Mouse (Mus musculus) left cerebral cortex, postnatal 36 days (tissue): ENCODE data around the gene 4930402F06Rik. TPM values are rescaled to one million over a fixed set of nuclear protein-coding genes. Genes with fewer than 3 reads are reported as not detected.
A peak's percentile ranks its signal among the peaks of the same experiment; 100 is the strongest.

ENCODE experiments used
- DNase-seq, 2 experiments: peaks; one replicate each; pipeline ENCODE4 v3.0.0; 2021 to 2022; ENCODE audit warnings: low spot score in 2 of 2, mixed read lengths in 1 of 2
- intact Hi-C: fragments of 180-260 bp; cut with DNase I; formaldehyde crosslinking; loops from one replicate; pipeline ENCODE4 v1.15.1; 2025
- total RNA-seq, 2 experiments: library from RNA; stranded (reverse); gene quantifications; 2 replicates each; pipeline ENCODE4 v1.2.3; 2021

The 4930402F06Rik gene
- total RNA-seq, 2 experiments from 2014 or later = not detected

DNA sequence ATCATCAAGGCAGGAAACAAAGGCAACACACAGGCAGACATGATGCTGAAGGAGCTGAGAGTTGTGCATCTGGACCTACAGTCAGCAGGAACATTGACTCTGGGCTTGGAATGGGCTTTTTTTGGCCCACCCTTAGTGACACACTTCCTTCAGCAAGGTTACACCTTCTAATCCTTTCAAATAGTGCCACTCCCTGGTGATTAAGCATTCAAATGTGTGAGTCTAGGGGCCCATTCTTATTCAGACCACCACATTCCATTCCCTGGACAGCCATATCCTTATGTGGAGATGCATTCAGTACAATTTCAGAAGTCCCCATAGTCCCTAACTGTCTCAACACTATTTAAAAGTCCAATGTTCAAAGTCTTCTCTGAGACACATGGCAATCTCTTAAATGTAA lies 26.3 kb downstream of the 4930402F06Rik start:
- DNase-seq = no peak
- intact Hi-C loops = no loop called here

DNA sequence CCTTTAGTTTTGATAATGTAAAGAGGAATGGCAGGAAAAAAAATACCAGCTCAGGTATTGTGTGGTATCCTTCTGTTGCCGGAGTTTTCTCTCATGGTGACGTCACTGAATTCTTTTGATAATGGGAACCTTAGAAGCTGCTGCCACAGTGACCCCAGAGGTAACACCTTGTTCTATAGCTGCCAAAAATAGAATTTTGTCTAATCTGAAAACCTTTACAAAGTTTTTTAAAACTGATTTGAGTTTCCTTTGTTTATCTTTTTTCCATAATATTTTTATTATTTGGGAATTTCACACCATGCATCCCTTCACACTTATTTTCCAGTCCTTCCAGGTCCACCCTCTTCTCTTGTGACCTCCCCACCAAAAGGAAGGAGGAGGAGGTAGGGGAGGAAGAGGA lies 29.3 kb downstream of the 4930402F06Rik start, which contains the start of gene 4930568D16Rik:
TSS of gene 4930568D16Rik (minus strand) at position 101 of the 400 bp plus-strand sequence.
- DNase-seq = no peak
- intact Hi-C loops = no loop called here

DNA sequence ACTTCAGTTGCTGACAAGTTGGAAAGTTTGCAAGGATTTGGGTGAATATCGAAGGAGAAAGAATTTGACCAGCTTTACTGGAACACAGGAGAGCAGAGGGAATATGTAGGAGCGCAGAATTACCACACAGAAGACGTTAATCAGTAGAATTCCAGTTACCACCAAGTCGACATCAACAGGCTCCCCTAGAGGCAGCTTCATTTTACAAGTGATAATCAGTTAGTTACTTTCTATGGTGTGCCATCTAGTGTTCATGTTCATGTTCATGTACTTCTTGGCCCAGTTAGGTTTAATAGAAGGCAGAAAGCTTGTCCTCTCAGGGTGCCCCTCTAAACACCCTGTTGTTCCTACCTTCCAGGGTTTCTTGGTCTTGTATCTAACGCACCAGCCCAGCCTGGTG lies 47.8 kb downstream of the 4930402F06Rik start:
- no peak for DNase-seq
- intact Hi-C loops = loop anchor here (2.0 kb wide), 1 partner anchor 48 kb away; no protein-coding TSS in a partner anchor

DNA sequence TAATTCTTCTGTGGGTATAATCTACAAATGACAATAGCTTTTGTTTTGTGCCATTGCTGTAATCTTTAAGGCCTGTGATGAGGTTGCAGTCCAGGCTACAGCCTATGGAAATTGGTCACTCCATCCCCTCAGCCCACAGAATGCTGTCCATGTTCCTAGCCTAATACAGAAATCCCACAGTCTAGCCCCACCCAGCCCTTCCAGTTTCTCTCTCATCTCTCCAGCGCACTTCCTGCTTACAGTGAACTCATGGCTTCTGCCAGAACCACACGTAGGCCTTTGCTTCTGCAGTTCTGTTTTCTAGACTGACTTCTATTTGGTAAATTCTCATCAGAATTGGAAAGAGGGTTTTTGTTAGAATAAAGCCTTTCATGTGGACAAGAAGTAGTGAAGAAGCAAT lies 51.0 kb downstream of the 4930402F06Rik start:
- intact Hi-C loops = no loop called here
- no peak for DNase-seq

DNA sequence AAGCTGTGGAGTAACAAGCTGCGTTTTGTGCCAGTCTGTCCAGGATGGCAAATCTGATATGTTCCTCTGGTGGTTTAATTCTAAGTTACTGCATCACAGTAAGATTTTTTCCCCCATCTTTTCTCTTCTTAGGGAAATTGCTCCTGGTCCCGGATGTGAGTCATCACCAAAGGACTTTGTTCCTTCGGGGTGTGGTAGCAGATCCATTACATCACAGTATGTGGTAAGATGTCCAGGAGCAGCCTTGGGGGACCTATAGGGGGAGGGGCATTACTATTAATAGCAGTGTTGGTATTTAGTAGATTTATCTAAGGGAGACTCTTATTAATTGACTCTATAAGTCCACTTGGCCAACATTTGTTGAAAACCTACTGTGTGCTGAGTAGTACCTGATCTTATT lies 54.4 kb downstream of the 4930402F06Rik start:
- intact Hi-C loops = no loop called here
- no peak for DNase-seq

DNA sequence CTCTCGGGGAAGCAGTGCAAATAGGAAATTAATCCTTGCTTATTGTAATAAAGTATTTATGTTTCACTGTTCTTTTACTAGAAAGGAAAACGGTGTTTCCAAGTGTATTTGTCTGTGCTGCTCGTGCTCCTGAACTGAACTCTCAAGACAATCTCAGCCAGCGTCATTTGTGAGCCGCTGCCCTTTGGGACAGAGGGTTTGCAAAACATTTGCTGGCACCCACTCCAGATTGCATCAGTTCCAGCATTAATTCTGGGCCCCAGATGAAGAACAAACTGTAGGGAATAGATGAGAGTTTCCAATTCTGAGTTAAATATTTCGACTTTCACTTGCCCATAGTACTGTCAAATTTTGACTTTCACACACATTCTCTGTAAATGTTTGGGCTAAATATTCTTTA lies 58.3 kb downstream of the 4930402F06Rik start:
- intact Hi-C loops = no loop called here
- no peak for DNase-seq

DNA sequence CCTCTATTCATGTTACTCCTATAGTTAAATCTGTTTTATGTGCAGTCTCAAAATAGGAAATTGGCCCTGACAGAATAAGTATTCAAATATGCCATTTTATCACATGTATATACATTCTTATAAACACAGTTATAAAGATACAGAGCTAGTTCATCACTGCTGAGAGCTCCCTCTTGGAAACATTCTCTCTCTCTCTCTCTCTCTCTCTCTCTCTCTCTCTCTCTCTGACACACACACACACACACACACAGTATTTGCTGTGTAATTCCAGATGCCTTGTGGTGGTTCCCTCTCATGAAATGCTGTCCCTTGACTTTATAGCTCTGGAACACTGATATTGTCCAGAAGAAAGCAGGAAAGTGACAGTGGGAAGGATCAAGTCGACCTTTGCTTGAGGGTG lies 58.9 kb downstream of the 4930402F06Rik start:
- intact Hi-C loops = no loop called here
- DNase-seq = no peak

DNA sequence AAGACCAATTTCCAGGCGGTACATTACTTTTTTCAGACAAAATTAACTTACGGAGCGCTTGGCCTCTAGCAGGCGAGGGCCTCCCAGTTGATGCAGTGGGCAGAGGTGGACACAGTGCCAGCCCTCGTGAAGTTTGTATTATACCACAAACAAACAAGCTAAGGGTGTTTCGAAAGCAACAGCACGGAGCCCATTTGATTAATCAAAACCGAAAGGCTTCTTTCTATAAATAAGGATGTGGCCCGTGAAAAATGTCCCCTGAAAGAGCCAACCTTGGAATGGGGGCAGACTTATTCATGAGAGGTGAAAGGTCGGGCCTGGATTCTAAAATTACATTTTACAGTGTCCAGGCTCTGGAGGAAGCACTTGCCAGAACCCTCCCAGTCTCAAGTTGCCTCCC lies 59.6 kb downstream of the 4930402F06Rik start:
- DNase-seq = no peak
- intact Hi-C loops = no loop called here

DNA sequence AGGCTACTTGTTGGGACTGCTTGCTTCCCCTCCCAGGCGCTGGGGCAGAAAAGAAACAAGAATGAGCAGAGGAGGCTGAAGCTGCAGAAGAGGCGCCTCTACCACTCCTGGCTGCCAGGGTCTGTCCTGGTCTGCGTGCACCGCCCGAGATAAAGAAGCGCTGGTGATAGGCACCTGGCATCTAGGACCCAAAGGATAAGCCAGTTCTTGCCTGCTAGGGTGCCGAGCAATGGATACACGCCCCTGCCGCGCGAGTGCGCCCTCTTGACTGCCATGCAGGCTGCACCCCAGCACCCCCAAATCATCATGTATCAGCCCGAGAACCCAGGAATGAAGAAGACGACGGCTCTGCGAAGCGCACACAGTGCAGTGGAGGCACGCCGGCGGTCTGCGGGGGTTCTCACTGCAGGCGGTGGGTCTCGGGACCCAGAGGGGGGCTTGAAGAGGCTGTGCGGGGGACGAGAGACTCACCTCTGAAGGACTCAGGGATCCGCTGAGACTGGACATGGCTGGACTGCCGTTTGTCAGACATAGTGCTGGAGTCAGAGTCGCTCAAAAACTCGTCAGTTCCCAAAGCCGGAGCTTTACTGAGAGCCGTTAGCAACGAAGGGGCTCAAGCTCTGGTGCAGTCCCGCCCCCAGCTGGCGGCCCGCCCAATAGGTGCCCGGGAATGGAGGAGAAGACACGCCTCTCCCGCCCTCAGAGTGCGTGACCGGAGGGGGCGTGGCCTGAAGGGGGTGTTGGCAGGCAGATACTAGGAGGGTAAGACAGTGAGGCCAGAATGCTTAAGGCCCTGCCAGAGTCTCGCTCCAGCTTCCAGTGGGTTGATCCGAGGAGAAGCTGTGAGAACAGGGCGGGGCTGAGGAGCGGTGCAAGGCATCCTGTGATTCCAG lies 60.3 kb downstream of the 4930402F06Rik start, which contains the start of gene Stom:
TSS of gene Stom (minus strand) at position 589 of the 893 bp plus-strand sequence.
- DNase-seq = peak; percentile 90 to 95
- intact Hi-C loops = no loop called here

DNA sequence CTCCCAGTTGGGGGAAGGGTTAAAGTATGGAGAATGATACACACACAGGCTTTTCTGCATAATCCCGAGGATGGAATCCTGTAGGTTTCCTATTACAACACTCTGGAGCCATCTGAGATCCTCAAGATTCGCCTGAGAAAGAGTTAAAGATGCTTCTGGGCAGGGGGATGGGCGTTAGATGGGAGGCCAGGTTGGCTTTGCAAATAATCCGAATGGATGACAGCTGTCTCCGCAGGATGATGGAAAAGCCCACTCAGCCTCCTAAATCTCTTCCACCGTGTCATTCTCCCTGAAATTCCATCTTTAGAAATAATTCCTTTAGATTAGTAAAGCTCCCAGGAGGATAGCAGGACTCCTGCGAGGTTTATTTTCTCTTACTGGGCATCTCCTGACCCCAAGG lies 61.4 kb downstream of the 4930402F06Rik start:
- no peak for DNase-seq
- intact Hi-C loops = no loop called here

DNA sequence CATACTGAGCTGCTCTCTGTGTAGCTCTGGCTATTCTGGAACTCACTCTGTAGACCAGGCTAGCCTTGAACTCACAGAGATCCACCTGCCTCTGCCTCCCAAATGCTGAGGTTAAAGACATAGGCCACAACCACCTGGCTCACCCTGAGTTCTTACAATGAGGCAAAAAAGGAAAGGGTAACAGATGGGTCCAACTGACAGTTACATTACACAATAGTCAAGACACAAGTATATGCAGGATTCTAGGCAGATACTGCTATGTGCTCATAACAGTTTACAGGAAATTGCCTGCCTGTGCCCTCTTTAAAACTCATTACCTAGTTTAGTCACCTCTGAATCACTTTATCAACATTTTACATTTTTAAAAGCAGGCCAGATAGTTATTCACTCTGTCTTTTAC lies 63.3 kb downstream of the 4930402F06Rik start:
- DNase-seq = no peak
- intact Hi-C loops = no loop called here

DNA sequence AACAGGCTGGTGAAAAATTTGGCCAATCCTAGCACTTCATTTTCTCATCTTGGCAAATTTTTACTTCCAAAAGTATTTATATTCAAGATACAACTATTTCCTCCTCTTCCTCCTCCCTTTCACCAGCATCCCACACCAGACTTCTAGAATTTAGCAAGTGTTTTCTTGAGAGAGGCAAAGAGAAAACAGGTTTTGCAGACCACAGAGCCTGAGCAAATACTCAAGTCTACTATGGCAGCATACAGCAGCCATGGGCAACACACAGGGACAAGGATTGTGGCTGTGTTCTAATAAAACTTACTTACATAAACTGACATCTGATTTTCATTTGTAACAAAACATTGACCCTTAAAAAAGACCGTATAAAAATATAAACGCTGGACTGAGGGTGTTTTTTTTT lies 65.8 kb downstream of the 4930402F06Rik start:
- no peak for DNase-seq
- intact Hi-C loops = no loop called here

DNA sequence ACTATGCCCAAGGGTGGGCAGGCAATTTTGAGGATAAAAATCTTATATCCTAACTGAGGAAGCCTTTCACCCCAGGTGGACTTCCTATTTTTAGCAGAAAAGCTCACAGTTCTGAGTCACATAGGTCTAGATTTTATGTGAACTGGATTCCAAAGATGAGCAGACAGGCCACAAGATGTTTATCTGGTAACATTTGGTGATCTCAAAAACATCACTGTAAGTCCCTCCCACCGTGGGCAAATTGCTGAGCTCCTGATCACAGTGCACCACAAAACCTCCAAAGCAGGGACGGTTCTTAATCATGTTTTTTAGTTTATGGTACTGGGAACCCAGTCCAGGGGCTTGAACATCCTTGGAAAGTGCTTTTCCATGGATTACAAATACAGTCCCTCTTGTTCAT lies 67.9 kb downstream of the 4930402F06Rik start:
- DNase-seq = no peak
- intact Hi-C loops = no loop called here

DNA sequence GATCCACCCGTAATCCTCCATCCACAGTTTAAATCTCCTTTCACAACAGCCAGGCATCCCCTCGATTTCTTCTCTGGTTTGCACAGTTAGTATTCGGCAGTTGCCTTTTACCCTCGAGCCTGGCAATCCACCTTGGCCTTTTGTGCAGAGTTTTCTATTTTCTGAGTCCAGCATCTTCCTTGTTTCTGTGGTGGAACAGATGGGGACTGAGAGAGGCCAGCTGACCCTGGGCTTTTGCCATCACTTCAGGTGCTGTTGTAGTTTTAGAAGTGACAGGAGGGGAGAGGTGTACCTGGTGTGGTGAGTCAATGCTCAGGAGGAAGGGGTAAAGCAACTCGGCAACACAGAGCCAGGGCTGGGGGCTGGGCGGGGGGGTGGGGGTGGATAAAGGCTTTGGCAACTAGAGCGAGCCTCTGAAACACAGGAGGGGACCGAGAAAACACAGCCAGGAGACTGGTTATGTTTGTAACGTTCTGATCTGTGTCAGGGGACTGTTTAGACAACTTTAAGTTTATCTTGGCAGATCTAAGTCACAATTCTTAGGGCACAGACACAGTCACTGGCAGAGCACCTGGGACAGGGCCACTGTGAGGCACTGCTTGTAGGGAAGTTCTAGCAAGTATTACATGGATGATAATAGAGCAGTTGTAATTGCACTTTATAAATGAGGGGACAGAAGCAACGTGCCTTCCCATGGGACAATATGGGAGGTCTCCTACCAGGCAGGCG lies 68.7 kb downstream of the 4930402F06Rik start:
- intact Hi-C loops = no loop called here
- DNase-seq = no peak

DNA sequence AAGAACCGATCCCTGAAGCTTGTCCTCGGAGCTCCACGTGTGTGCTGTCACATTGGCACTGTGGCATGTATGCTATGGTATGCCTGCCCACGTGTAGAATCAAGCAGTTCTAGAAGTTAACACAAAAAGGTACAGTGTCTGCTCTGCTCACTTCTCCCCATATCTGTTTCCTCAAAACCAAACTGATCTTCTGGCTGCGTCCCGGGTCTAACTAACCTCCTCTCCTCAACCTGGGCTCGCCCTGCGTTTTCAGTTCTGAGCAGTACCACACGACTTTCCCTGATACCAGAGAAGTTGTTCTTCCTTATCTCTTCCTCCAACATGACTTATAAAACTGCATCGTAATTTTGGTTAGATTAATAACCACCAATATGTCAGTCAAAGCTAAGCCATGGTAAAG lies 69.4 kb downstream of the 4930402F06Rik start:
- intact Hi-C loops = no loop called here
- no peak for DNase-seq

DNA sequence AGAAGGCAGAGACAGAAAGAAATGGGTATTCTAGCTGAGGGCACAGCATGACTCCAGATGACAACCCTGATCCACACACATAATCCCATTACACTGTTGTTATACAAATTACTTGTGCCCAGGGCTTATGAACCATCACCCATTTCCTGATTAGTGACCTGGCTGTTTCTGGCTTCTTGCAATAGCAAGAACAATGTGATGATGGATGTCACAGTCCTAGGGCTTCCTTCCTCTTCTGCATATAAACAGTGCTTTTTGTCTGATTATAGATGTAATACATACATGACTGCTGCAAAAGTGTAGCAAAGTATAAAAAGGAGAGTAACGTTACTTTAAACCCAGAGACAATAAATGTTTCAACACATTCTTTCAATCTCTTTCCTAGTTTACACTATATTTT lies 70.0 kb downstream of the 4930402F06Rik start:
- no peak for DNase-seq
- intact Hi-C loops = no loop called here

DNA sequence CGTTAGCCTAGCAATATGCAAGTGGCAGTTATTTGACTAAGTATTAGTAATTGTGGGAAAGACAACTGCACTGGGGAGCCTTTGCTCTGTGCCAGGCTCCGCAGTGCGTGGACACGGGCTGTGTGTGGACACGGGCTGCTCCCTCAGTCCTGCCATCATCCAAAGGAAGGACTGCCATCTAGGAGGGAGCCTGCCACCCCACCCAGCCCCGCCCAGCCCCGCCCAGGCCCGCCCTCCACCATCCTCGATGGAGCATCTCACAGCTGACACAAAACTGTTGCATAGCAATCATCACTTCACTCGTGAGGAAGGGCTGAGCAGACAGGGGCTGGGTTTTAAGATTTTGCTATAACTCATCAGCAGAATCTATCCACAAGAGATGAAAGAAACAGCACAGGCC lies 71.0 kb downstream of the 4930402F06Rik start:
- DNase-seq = no peak
- intact Hi-C loops = no loop called here
